In the genomic region with DNA sequence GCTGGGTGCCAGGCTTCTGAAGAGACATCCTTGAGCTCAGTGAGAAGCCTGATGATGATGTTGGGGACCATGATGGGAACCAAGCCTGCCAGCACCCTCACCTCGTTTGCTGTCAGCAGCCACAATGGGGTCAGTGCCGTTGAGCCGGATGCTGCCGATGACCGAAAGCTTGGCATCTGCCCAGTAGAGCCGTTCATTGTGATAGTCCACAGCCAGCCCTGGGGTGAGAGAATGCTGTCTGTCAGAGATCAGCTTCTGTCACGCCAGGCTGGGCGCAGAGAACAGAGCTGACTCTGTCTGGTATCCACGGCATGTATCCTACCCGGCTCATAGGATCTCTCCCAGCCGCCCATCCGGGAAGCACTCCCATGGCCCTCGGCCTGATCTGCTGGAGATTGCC, we compare ENCODE assay signal across 9 mouse cellular contexts. TPM values are rescaled to one million over a fixed set of nuclear protein-coding genes. Genes with fewer than 3 reads are reported as not detected.
DNase-seq lines count a peak whose midpoint lies in the region; ATAC-seq lines count a peak whose summit lies in the region.
"Had no signal": no experiment of that assay in that cellular context is flagged by ENCODE, and none has a peak within 500 bp of the region (broad histone marks: within the 10 kb centered on the region; RNA-seq: fewer than 3 reads in every experiment).

No protein-coding gene starts in this region.

- H3K9ac ChIP-seq in hindbrain, embryonic 11.5 days (ENCODE audit: low read depth, low read length) = no peak overlapping the region
- H3K9ac ChIP-seq: liver, embryonic 15.5 days; stomach, embryonic 15.5 days had no signal

- H3K4me3 ChIP-seq in hindbrain, embryonic 10.5 days = no peak overlapping the region
- no peak overlapping the region for H3K4me3 ChIP-seq in hindbrain, embryonic 11.5 days (ENCODE audit: low read depth, low read length)
- H3K4me3 ChIP-seq: liver, embryonic 15.5 days; stomach, embryonic 15.5 days had no signal

- no peaks in the 10 kb centered on the region for H3K9me3 ChIP-seq in hindbrain, embryonic 10.5 days
- no peaks in the 10 kb centered on the region for H3K9me3 ChIP-seq in hindbrain, embryonic 11.5 days (ENCODE audit: control insufficient read depth, low read length)
- H3K9me3 ChIP-seq: liver, embryonic 15.5 days; stomach, embryonic 15.5 days had no signal

- H3K27ac ChIP-seq in hindbrain, embryonic 10.5 days = peak overlapping the region; percentile 50; the same call in 1 of the 2 replicates
- H3K27ac ChIP-seq in hindbrain, embryonic 11.5 days (ENCODE audit: low read depth, low read length) = no peak overlapping the region
- H3K27ac ChIP-seq: liver, embryonic 15.5 days; stomach, embryonic 15.5 days had no signal

- H3K36me3 ChIP-seq in hindbrain, embryonic 10.5 days = peaks cover 88% of the 10 kb centered on the region
- peaks cover 18% of the 10 kb centered on the region for H3K36me3 ChIP-seq in hindbrain, embryonic 11.5 days (ENCODE audit: control insufficient read depth, insufficient read depth, low read length)

- peaks cover 6% of the 10 kb centered on the region for H3K27me3 ChIP-seq in hindbrain, embryonic 10.5 days (ENCODE audit: insufficient read depth, poor library complexity, severe bottlenecking)
- no peaks in the 10 kb centered on the region for H3K27me3 ChIP-seq in hindbrain, embryonic 11.5 days (ENCODE audit: control insufficient read depth, insufficient read depth, low read length)

- ATAC-seq in hindbrain, embryonic 11.5 days (ENCODE audit: low FRiP score) = no peak
- no peak for ATAC-seq in activated CD4-positive, CD25-positive, alpha-beta regulatory T cell, adult 4 months

- 71% methylated on average over 13 of the region's 13 CpGs for WGBS in hindbrain, embryonic 10.5 days
- WGBS in hindbrain, embryonic 11.5 days = 80% methylated on average over 13 of the region's 13 CpGs

- peaks cover 23% of the 10 kb centered on the region for H3K4me1 ChIP-seq in hindbrain, embryonic 10.5 days (replicated peaks)
- H3K4me1 ChIP-seq in hindbrain, embryonic 11.5 days (replicated peaks; ENCODE audit: control insufficient read depth, insufficient read depth, low read length) = no peaks in the 10 kb centered on the region
- H3K4me1 ChIP-seq: liver, embryonic 15.5 days; stomach, embryonic 15.5 days had no signal

- H3K4me2 ChIP-seq in hindbrain, embryonic 11.5 days (replicated peaks; ENCODE audit: low read depth, low read length) = no peak overlapping the region
- H3K4me2 ChIP-seq: liver, embryonic 15.5 days; stomach, embryonic 15.5 days had no signal

- DNase-seq in hindbrain, embryonic 10.5 days (ENCODE audit: low spot score) = no peak
- no peak for DNase-seq in hindbrain, embryonic 11.5 days (ENCODE audit: low spot score)
- peak; percentile 14 for DNase-seq in NIH3T3 (ENCODE audit: low read depth)
- peak; percentile 79 for DNase-seq in cerebellum, adult 9-11 months
- DNase-seq in layer of hippocampus, adult 9-11 months = peak; percentile 84
- DNase-seq in gastrocnemius, adult 18-20 months (ENCODE audit: low spot score) = no peak

RNA-seq across cellular contexts. Expression of a gene that starts 7.7 kb away (rescaled TPM):
- 23.1 and 70.9 TPM in 2 replicates for polyA plus RNA-seq in hindbrain, embryonic 10.5 days (2016; fragmentation: Nextera tagmentation; extraction: Ambion mirVana)
- 54.5 and 59.8 TPM in 2 replicates for polyA plus RNA-seq in hindbrain, embryonic 11.5 days (2014; fragmentation: Nextera tagmentation; extraction: Ambion mirVana)
- under 1 TPM; 0.14 to 0.36 TPM for total RNA-seq in gastrocnemius, adult 18-20 months (2021)
- not detected for polyA plus RNA-seq in activated CD4-positive, CD25-positive, alpha-beta regulatory T cell, adult 4 months (2017; shearing (Covaris generic))
- polyA plus RNA-seq: liver, embryonic 15.5 days had no signal

RNA-seq across cellular contexts. Expression of a gene that starts 19.8 kb away (rescaled TPM):
- 103 and 118 TPM in 2 replicates for polyA plus RNA-seq in hindbrain, embryonic 10.5 days (2016; fragmentation: Nextera tagmentation; extraction: Ambion mirVana)
- polyA plus RNA-seq in hindbrain, embryonic 11.5 days (2014; fragmentation: Nextera tagmentation; extraction: Ambion mirVana) = 70.3 and 70.4 TPM in 2 replicates
- total RNA-seq in gastrocnemius, adult 18-20 months (2021) = 10 to 100 TPM; 25.8 to 25.9 TPM
- 10 to 100 TPM; 34.2 to 50.7 TPM for polyA plus RNA-seq in activated CD4-positive, CD25-positive, alpha-beta regulatory T cell, adult 4 months (2017; shearing (Covaris generic))

RNA-seq across cellular contexts. Expression of a gene that starts 27.3 kb away (rescaled TPM):
- polyA plus RNA-seq in hindbrain, embryonic 10.5 days (2016; fragmentation: Nextera tagmentation; extraction: Ambion mirVana) = 8.1 and 10.5 TPM in 2 replicates
- 6.5 and 7.0 TPM in 2 replicates for polyA plus RNA-seq in hindbrain, embryonic 11.5 days (2014; fragmentation: Nextera tagmentation; extraction: Ambion mirVana)
- 10 to 100 TPM; 10.1 to 13.7 TPM for total RNA-seq in gastrocnemius, adult 18-20 months (2021)
- not detected for polyA plus RNA-seq in activated CD4-positive, CD25-positive, alpha-beta regulatory T cell, adult 4 months (2017; shearing (Covaris generic))

RNA-seq across cellular contexts. Expression of a gene that starts 40.6 kb away (rescaled TPM):
- polyA plus RNA-seq in hindbrain, embryonic 10.5 days (2016; fragmentation: Nextera tagmentation; extraction: Ambion mirVana) = 0.72 and 1.5 TPM in 2 replicates
- 0.36 and 0.43 TPM in 2 replicates for polyA plus RNA-seq in hindbrain, embryonic 11.5 days (2014; fragmentation: Nextera tagmentation; extraction: Ambion mirVana)
- 100 to 1,000 TPM; 381 to 402 TPM for total RNA-seq in gastrocnemius, adult 18-20 months (2021)
- under 1 TPM in 1 of 2 experiments, not detected in 1; 0.92 TPM for polyA plus RNA-seq in activated CD4-positive, CD25-positive, alpha-beta regulatory T cell, adult 4 months (2017; shearing (Covaris generic))

Comparison
In these comparisons a context has a peak if more than half of its experiments do, and no peak if none do; other contexts are left out.
1. DNase-seq: peak in NIH3T3 (single experiment), cerebellum, adult 9-11 months (single experiment) and layer of hippocampus, adult 9-11 months (single experiment); none in hindbrain, embryonic 10.5 days (single experiment), hindbrain, embryonic 11.5 days (single experiment) and gastrocnemius, adult 18-20 months (single experiment).
2. RNA of a gene that starts 7.7 kb away (polyA plus RNA-seq): 23.1 to 70.9 TPM in hindbrain, embryonic 10.5 days and 54.5 to 59.8 TPM in hindbrain, embryonic 11.5 days; not detected in activated CD4-positive, CD25-positive, alpha-beta regulatory T cell, adult 4 months; every median in the first group is over 10 times any median in the second.